Mouse (Mus musculus) MEL-GATA-1-ER (cell line): Measurements from ENCODE around the gene Tbc1d22a.
"Not testable (repeated sequence)": the region's sequence is repeated elsewhere in the genome, so short reads cannot be mapped to it uniquely, and the experiment has no call there.

ENCODE experiments used
- DNase-seq: peaks from one replicate; pipeline ENCODE4 v3.0.0-alpha.2; 2012; ENCODE audit warnings: low read depth; ENCODE audit errors: extremely low read depth

Gene Tbc1d22a

DNA sequence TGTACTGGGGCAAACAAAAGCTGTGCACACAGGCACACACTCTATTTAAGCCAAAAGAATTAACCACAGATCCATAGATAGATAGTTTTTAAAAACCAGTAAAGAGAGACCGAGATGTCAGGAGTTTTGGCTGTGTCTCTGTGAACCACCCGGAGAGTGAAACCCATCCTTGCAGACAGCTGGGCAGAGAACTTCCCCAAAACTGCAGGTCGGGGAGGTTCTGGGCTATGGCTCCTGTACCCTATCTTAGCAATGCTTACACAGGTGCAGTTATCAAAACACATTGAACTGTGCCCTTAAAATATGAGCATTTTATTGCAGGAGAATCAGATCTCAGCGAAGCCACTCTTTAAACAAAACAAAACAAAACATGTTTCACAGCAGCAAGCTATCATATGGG, 33.8 kb upstream of the Tbc1d22a start:
- no peak for DNase-seq

DNA sequence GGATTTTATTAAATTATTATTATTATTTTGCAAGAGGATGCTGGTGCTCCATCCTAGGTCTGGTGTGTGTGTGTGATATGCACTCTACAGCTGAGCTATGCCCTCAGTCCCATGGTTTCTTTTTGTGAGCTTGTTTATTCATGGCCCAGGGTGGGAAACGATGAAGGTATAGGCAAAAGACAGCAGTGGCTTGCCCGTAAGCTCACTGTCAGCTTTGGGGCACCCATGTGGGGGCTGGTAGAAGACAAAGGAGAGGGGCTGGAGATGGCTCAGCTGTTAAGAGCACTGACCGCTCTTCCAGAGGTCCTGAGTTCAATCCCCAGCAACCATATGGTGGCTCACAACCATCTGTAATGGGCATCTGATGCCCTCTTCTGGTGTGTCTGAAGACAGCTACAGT, 32.9 kb upstream of the Tbc1d22a start:
- not testable (repeated sequence) for DNase-seq

DNA sequence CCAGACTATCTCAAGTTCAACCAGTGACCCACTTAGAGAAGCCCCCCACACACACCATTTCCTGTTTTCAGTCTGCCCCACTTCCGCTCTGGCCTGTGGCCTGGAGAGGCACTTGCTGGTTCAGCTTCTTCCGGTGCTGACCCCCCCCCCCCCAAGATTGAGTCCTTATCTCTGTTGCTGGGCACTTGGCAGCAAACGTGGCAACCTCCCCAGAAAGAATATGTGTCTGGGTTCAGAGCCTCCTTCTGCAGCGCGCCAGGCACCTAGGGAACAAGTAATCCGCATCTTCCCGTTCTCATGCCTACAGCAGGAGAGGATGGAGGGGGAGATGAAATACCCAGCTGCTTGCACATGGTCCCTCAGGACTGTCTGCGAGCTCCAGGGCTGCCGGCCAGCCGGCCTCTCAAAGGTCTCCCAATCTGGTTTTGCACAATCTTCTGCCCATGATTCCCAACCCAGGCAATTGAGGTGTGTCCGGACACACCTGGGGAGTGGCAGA, 32.3 kb upstream of the Tbc1d22a start:
- DNase-seq: no peak

DNA sequence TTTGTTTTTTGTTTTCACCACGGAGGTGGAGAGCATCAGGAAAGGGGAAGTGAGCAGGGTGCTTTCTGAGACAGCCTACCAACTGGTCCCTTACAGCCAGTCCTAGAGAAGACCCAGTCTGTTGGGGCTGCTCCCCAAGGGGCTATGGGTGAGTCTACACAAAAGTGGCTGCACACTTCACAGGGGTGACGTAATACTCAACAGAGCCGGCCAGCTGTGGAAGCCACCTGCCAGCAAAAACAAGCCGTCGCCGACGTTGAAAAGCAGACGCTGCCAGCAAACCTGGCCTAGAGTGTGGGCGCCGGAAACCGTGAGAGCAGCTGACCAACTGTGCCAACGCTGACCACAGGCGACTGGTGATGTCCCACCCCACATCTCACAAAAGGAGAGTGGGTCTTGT, 31.6 kb upstream of the Tbc1d22a start:
- DNase-seq: no peak

DNA sequence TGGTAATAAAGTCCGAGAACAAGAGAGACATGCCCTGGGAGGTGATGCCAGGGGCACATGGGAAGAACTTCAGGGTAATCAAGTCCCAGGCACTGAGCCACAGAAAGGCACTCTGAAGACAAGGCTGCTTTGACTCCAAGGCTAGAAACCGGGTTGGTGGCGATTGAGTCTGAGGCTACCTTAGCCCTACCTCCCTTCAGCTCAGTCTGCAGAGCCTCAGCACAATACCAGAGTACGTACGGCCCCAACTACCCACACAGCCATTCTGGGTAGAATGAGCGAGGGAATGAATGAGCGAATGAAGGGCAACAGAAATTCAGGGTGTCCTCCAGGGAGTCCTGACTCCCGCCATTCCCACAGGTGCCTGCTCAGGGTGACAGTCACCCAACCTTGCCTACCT, 30.8 kb upstream of the Tbc1d22a start:
- DNase-seq: no peak

DNA sequence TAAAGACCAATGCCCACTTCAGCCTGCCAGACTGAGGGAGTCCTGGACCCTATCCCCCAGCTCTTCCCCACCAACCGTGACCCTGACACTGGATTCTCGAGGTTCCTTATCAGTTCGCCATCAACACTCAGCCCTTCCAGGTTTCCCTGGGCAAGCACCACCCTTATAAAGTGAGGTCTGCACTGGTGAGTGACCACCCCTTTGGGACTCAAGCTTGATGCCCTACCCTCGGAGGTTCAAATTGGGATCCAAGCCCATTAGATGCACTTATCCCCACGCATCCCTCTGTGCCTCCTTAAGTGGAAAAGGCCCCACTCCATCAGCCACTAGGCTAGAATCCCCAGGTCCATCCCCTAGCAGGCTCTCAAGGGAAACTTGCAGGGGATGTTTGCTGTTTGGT, 30.2 kb upstream of the Tbc1d22a start:
- DNase-seq: no peak

DNA sequence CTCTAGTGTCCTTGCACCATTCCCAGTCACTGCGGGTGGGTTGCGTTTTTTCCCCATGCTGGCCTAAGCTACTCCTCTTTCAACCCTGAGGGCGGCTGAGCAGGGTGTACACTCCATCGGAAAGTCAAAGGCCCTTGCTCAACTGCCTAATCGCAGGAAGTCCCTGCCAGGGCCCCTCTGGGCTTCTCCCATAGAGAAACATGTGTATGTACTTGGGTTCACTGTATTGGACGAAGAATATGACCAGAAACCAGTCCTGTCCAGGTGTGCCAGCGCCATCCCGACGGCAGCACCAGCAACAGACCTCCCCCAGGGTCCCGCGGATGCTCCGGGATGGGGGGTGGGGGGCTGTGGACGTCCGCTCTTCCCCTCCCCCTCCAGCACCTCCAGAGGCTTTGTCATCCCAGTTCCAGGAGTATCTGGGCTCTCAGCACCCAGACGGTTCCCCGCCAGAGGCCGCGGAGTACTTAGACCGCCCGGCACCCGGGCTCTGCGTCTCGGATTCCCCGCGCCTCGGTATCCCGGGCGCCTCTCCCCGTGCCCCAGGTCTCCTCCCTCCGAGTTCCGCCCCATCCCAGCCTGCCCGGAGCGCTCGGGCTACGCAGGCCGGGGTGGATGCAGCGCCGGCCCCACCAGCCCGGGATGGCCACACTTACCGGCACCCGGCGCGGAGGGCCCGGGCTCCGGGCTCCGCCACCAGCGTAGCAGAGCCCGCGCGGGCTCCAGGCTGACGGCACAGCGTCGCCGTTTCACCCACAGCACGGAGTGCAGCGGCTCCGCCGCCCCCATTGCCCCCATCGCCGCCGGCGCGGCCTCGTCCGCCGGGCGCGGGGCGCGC, 29.2 kb upstream of the Tbc1d22a start:
- no peak for DNase-seq

DNA sequence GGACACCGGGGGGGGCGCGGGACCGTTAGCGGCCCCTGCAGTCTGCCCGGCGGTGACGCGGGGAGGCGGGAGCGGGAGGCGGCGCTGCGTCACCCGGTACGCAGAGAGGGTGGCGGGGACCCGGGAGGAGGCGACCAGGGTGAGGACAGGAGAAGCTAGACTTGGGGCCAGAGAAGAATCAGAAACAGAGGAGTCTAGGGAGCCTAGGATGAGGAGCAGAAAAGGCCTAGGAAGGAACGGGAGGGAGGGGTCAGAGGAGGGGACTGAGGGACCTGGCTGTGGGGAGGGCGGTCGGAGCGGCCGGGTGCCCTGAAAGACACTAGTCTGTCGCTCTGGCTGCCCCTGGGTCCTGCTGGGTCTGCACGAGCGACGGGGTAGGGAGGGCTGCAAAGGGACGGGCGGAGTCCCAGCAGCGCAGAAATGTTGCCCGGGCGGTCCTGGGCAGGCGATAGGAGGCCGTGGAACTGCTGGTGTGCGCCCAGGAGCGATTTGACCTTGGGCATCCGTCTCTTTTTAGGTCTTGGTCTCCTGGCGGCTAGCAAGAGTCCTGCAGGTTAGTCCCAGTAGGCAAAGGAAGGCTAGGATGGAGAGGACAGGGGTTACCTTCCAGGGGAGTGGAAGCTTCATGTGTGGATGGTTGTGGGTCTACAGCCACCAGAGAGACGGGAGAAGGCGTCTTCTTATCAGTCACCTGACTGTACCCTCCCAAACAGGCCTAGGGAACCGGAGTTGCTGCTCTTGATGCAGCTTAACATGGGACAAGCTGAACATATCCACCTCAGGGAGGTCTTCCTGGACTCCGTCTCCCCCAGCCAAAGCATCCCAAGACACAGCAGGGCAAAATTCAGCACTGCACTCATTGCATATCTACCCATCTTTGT, 28.3 kb upstream of the Tbc1d22a start, which contains the start of gene Cerk:
Gene Cerk, minus strand, starts transcription at position 453 of the 881 bp plus-strand sequence.
- DNase-seq: no peak

DNA sequence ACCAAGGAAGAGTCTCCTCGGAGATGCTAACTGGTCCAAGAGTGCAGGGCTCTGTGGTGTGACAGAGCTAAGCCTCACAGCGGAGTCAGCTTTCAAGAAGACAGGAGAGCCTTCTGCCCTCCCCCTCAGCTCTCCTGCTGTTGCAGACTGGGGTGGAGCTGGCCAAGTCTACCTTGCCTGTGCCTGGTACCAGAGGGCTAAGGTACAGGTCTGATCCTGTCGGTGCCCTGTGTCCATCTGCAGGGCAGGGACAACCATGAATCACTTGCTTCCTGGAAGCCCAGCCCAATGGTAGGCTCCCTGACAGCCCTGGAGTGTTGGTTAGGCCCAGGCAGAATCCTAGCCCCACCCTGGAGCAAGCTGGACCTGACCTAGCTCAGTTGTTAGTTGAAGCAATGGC, 27.6 kb upstream of the Tbc1d22a start:
- no peak for DNase-seq

DNA sequence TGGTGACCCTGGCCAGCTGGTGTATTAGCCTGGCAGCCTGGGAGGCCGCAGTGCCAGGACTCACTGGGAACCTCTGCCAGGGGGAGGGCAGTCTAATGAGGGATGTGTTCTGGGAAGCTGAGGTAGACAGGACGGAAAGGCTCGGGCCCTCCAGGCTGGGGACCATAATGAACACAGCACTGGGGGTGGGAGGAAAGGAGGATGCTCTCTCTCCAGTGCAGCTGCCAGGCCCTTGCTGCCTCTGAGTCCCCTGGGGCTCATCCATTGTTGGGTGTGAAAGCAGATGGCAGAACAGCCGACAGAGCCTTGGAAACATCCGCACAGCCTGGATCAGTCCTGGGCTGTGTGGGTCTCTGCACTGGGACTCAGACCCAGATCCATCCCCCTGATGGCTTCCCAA, 26.1 kb upstream of the Tbc1d22a start:
- no peak for DNase-seq

DNA sequence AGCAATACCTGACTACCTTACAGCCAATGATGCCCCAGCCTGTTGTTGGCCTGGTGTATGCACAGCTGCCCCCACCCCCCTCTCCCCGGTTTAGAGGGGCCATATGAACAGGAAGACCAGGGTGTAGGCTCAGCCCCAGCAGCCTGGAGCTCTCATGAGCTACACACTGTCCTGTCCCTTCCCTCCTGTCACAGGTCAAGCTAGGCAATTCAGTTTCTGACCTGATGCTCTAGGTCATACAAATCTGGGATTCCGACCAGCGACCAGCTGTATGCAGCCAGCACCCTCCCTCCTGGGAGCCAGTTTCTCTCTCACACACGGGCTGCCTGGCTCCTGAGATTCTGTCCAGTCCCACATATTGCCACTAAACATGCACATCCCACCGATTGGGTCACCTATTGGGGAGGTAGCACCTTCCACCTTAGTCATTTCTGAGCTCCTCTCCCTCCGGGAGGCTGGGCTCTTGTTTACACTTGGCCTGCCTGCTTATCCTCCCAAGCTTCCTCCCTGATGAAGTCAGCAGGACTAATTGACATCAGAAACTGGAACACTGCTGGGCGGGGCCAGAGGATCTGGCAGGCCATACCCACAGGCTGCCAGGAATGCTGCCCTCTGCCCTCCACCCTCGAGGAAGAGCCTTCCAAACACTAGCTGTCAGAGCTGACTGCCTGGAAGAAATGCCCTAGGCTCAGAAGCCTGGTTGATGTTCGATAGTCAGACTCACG, 25.4 kb upstream of the Tbc1d22a start:
- DNase-seq: no peak

DNA sequence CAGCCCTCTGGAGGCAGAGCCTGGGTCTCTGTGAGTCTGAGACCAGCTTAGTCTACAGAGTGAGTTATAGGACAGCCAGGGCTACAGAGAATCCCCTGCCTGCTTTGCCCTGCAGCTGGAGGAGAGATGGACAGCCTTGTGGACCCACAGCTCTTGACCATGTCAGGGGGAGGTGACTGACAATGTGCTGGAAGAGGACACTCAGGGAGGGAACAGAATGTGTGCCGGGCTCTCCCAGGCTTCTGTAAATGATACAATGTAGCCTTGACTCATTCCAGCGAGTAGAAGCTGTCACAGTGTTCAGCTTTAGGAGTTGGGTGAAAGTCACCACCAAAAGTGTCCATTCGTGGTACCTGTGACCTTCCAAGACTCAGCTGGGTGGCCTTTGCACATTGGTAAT, 23.9 kb upstream of the Tbc1d22a start:
- DNase-seq: no peak

DNA sequence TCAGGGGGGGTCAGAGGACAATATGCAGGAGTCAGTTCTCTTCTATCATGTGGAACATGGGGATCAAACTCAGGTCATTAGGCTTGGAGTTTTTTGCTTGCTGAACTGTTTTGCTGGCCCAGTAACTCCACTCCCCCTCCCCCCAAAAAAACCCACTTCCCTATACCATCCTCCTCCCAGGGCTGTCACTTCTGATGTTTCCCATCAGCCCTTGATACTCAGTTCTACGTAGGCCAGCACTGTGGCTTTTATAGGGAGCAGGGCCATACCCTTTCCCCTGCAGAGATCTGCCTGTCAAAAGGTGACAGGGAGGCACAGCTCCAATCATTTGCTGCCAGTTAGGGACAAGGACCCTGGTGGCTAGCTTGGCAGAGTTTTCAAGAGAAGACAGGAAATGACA, 22.8 kb upstream of the Tbc1d22a start:
- DNase-seq: no peak

DNA sequence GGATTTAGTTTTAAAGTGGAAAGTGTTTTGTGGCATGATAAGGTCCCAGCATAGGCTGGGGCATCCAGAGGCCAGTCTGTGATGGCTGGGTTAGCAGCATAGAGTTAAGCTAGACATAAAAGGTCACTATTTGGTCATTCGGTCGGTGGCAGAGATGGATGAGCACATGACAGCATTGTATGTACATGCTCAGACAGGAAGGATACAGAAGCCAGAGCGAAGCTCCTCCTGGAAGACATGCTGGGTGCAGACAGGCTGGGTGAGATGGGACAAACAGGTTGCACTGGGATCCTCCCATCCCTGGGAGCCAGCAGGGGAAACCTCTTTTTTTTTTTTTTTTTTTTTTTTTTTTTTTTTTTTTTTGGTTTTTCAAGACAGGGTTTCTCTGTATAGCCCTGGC, 22.3 kb upstream of the Tbc1d22a start:
- DNase-seq: no peak

DNA sequence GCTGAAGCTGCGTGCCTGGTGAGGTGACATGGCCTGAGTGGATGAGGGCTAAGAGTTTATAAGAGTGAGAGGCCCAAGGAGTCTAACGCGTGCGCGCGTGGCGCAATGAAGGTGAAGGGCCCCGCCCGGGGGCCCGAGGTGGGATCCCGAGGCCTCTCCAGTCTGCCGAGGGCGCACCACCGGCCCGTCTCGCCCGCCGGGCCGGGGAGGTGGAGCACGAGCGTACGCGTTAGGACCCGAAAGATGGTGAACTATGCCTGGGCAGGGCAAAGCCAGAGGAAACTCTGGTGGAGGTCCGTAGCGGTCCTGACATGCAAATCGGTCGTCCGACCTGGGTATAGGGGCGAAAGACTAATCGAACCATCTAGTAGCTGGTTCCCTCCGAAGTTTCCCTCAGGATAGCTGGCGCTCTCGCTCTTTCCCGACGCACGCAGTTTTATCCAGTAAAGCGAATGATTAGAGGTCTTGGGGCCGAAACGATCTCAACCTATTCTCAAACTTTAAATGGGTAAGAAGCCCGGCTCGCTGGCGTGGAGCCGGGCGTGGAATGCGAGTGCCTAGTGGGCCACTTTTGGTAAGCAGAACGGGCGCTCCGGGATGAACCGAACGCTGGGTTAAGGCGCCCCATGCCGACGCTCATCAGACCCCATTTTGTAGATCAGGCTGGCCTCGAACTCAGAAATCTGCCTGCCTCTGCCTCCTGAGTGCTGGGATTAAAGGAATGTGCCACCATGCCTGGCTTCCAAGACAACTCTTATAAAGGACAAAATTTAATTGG, 19.4 kb upstream of the Tbc1d22a start:
- not testable (repeated sequence) for DNase-seq

DNA sequence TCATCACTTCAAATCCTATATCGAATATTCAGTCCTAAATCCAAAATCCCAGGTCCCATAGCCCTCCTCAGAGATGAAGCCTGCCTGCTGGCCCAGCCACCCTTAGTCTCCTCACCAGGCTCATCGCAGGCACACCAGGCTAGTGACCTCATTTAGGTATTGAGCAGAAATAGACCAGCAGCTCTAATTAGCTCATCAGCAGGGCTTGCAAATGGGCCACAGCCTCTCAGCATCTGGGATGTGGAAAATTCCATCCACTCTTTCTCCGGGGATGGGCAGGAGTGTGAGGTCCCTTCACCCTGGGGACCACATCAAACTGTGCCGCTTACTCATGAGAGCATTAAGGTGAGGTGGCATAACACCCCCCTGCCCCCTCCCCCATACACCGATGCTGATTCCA, 15.2 kb upstream of the Tbc1d22a start:
- no peak for DNase-seq

DNA sequence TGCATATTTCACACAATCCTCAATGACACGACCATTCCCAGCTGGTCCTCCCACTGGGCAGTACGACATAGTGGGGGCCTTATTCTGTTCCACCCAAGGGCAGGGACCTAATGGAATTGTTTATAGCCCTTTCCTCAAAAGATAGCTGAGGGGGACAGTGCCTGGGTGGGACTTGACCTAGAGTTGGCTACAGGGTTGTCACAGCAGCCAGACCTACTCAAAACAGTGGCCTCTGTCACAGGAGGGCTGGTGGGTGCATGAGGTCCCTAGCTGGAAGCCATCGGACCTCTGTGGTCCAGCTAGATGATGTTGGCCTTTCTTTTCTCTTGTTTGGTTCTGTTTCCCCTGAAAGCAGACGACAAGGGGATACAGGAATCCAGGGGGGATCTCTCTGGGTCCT, 14.8 kb upstream of the Tbc1d22a start:
- no peak for DNase-seq

DNA sequence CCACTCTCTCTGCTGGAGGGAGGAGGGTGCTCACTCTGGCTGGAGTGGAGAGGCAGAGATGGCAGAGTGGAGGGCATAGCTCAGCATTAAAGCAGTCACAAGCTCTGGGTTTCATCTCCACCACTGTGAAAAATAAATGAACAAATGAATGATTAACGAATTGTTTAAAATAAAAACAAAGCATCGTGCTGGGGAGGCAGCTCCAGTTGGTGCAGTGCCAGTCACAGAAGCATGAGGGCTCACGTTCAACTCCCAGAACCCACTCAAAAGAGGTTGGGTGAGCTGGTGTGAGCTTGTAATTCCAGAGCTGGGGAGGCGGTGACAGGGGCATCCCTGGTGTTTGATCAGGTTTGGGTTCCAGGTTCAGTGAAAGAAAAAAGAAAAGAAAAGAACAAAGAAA, 14.1 kb upstream of the Tbc1d22a start:
- DNase-seq: no peak

DNA sequence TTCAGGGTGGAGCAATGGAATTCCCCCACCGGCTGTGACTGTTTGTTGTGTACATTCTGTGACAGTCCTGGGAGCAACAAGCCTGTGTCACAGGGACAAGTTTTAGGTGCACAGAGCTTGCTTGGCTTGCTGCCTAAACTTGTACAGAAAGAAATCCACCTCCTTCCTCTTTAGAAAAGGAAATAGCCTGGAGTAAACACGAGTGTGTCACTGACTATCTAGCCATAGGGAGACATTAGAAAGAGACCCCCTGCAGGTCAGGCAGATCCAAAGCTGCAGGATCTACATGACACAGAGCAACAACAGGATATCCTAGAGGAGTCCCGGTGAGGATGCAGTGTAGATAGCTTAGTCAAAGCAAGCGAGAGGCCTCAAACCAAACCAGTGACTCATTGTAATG, 13.2 kb upstream of the Tbc1d22a start:
- DNase-seq: no peak

DNA sequence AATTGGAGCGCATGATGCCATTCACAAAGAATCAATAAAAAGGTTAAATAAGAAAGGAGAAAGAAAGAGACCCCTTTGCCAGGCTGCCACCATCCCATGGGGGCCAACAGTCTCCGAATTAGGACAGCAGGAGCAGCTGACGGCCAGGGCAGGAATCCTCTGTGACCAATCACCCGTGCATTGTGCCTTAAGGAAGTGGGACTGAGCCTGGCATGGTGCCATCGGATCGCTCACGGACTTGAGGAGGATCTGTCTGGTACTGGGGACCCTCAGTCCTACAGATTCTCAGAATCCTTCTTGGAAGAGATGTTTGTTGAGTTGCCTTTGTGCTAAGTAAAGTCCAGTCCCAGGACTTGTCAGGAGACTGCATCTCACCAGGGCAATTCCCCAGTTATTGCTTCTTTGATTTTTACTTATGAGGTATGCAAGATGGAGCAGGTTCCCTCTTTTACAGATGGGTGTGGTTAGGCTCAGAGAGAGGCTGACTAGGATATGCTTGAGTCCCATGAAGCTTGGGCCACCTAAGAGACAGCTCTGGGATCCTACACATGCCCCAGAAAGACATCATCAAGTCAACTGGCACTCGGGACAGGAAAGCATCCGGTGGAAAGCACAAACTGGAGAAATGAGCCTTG, 12.4 kb upstream of the Tbc1d22a start:
- DNase-seq: no peak
